Mouse (Mus musculus): ENCODE results near the gene Lcn4.
A peak's percentile ranks its signal among the peaks of the same experiment; 100 is the strongest.

The Lcn4 gene

GRCm38 (mm10) chr2:26628792-26629437 is 42.2 kb downstream of the Lcn4 start:
- Histone ChIP-seq H3K4me3 (replicated peaks; ENCODE audit: low read length) (peak overlapping the region; percentile 83), H3K36me3 (ENCODE audit: insufficient read depth, low read length) (peaks cover 23% of the 10 kb centered on the region), H3K27me3 (ENCODE audit: insufficient read depth, low read length) (peaks cover 19% of the 10 kb centered on the region), H3K4me1 (replicated peaks; ENCODE audit: low read depth, low read length) (peaks cover 37% of the 10 kb centered on the region), H3K9me3 (ENCODE audit: low read length) (no peaks in the 10 kb centered on the region)
- TF ChIP-seq NANOG (IDR thresholded peaks at IDR 0.05; ENCODE audit: borderline replicate concordance, low read length) (no peak), POU5F1 (IDR thresholded peaks at IDR 0.05; ENCODE audit: borderline replicate concordance, low read length) (no peak), CTCF (conservative IDR thresholded peaks at IDR 0.05; ENCODE audit: low read length) (no peak)

- Histone ChIP-seq H3K4me3 (replicated peaks; ENCODE audit: low read length) (peak within 1 kb of the TSS; percentile 83), H3K4me1 (replicated peaks; ENCODE audit: low read depth, low read length) (peaks cover 37% of the 10 kb centered on the region), H3K9me3 (ENCODE audit: low read length) (no peaks in the 10 kb centered on the region), H3K27me3 (ENCODE audit: insufficient read depth, low read length) (peaks cover 19% of the 10 kb centered on the region), H3K36me3 (ENCODE audit: insufficient read depth, low read length) (peaks cover 16% of the 10 kb centered on the region)
- TF ChIP-seq CTCF (conservative IDR thresholded peaks at IDR 0.05; ENCODE audit: low read length) (no peak), POU5F1 (IDR thresholded peaks at IDR 0.05; ENCODE audit: borderline replicate concordance, low read length) (no peak), NANOG (IDR thresholded peaks at IDR 0.05; ENCODE audit: borderline replicate concordance, low read length) (no peak)
Observed at GRCm38 (mm10) chr2:26627921-26628739, 43.0 kb downstream of the Lcn4 start, which contains the start of gene Fam69b. Gene Fam69b, plus strand, starts transcription at chr2:26628457.

GRCm38 (mm10) chr2:26626081-26626480 is 45.0 kb downstream of the Lcn4 start:
- no peak overlapping the region for H3K4me3 ChIP-seq (replicated peaks; ENCODE audit: low read length)
- peaks cover 19% of the 10 kb centered on the region for H3K27me3 ChIP-seq (ENCODE audit: insufficient read depth, low read length)
- no peaks in the 10 kb centered on the region for H3K9me3 ChIP-seq (ENCODE audit: low read length)
- H3K36me3 ChIP-seq (ENCODE audit: insufficient read depth, low read length): peaks cover 4% of the 10 kb centered on the region
- H3K4me1 ChIP-seq (replicated peaks; ENCODE audit: low read depth, low read length): peaks cover 39% of the 10 kb centered on the region
- TF ChIP-seq POU5F1 (IDR thresholded peaks at IDR 0.05; ENCODE audit: borderline replicate concordance, low read length) (no peak), CTCF (conservative IDR thresholded peaks at IDR 0.05; ENCODE audit: low read length) (no peak), NANOG (IDR thresholded peaks at IDR 0.05; ENCODE audit: borderline replicate concordance, low read length) (no peak)

GRCm38 (mm10) chr2:26625419-26625818 is 45.7 kb downstream of the Lcn4 start:
- Histone ChIP-seq H3K9me3 (ENCODE audit: low read length) (no peaks in the 10 kb centered on the region), H3K4me1 (replicated peaks; ENCODE audit: low read depth, low read length) (peaks cover 44% of the 10 kb centered on the region), H3K4me3 (replicated peaks; ENCODE audit: low read length) (no peak overlapping the region), H3K27me3 (ENCODE audit: insufficient read depth, low read length) (peaks cover 19% of the 10 kb centered on the region), H3K36me3 (ENCODE audit: insufficient read depth, low read length) (no peaks in the 10 kb centered on the region)
- TF ChIP-seq POU5F1 (IDR thresholded peaks at IDR 0.05; ENCODE audit: borderline replicate concordance, low read length) (no peak), NANOG (IDR thresholded peaks at IDR 0.05; ENCODE audit: borderline replicate concordance, low read length) (no peak), CTCF (conservative IDR thresholded peaks at IDR 0.05; ENCODE audit: low read length) (no peak)

- Histone ChIP-seq H3K27me3 (ENCODE audit: insufficient read depth, low read length) (peaks cover 9% of the 10 kb centered on the region), H3K36me3 (ENCODE audit: insufficient read depth, low read length) (no peaks in the 10 kb centered on the region), H3K9me3 (ENCODE audit: low read length) (no peaks in the 10 kb centered on the region), H3K4me1 (replicated peaks; ENCODE audit: low read depth, low read length) (peaks cover 53% of the 10 kb centered on the region), H3K4me3 (replicated peaks; ENCODE audit: low read length) (no peak overlapping the region)
- no peak for TF ChIP-seq NANOG (IDR thresholded peaks at IDR 0.05; ENCODE audit: borderline replicate concordance, low read length)
Observed at GRCm38 (mm10) chr2:26622984-26623383, 48.1 kb downstream of the Lcn4 start.

- H3K4me3 ChIP-seq (replicated peaks; ENCODE audit: low read length): no peak overlapping the region
- no peak for TF ChIP-seq NANOG (IDR thresholded peaks at IDR 0.05; ENCODE audit: borderline replicate concordance, low read length)
- TF ChIP-seq POU5F1 (IDR thresholded peaks at IDR 0.05; ENCODE audit: borderline replicate concordance, low read length): no peak
- TF ChIP-seq CTCF (conservative IDR thresholded peaks at IDR 0.05; ENCODE audit: low read length): no peak
- H3K36me3 ChIP-seq (ENCODE audit: insufficient read depth, low read length): no peaks in the 10 kb centered on the region
- peaks cover 59% of the 10 kb centered on the region for H3K4me1 ChIP-seq (replicated peaks; ENCODE audit: low read depth, low read length)
- no peaks in the 10 kb centered on the region for H3K27me3 ChIP-seq (ENCODE audit: insufficient read depth, low read length)
- no peaks in the 10 kb centered on the region for H3K9me3 ChIP-seq (ENCODE audit: low read length)
Observed at GRCm38 (mm10) chr2:26621246-26621645, 49.8 kb downstream of the Lcn4 start.

GRCm38 (mm10) chr2:26617928-26618327 is 53.2 kb downstream of the Lcn4 start:
- no peaks in the 10 kb centered on the region for H3K9me3 ChIP-seq (ENCODE audit: low read length)
- peak overlapping the region; percentile 41; the same call in 1 of the 2 replicates for H3K4me3 ChIP-seq (replicated peaks; ENCODE audit: low read length)
- TF ChIP-seq CTCF (conservative IDR thresholded peaks at IDR 0.05; ENCODE audit: low read length): no peak
- no peak for TF ChIP-seq NANOG (IDR thresholded peaks at IDR 0.05; ENCODE audit: borderline replicate concordance, low read length)
- no peak for TF ChIP-seq POU5F1 (IDR thresholded peaks at IDR 0.05; ENCODE audit: borderline replicate concordance, low read length)
- peaks cover 81% of the 10 kb centered on the region for H3K4me1 ChIP-seq (replicated peaks; ENCODE audit: low read depth, low read length)
- H3K36me3 ChIP-seq (ENCODE audit: insufficient read depth, low read length): no peaks in the 10 kb centered on the region
- H3K27me3 ChIP-seq (ENCODE audit: insufficient read depth, low read length): no peaks in the 10 kb centered on the region
